Mouse (Mus musculus) MN1 (cell line): Measurements from ENCODE around the gene Col15a1.

Experiments
- DNase-seq: peaks from one replicate; pipeline ENCODE4 v3.0.0-alpha.2; 2016; ENCODE audit warnings: low spot score

Gene Col15a1

DNA sequence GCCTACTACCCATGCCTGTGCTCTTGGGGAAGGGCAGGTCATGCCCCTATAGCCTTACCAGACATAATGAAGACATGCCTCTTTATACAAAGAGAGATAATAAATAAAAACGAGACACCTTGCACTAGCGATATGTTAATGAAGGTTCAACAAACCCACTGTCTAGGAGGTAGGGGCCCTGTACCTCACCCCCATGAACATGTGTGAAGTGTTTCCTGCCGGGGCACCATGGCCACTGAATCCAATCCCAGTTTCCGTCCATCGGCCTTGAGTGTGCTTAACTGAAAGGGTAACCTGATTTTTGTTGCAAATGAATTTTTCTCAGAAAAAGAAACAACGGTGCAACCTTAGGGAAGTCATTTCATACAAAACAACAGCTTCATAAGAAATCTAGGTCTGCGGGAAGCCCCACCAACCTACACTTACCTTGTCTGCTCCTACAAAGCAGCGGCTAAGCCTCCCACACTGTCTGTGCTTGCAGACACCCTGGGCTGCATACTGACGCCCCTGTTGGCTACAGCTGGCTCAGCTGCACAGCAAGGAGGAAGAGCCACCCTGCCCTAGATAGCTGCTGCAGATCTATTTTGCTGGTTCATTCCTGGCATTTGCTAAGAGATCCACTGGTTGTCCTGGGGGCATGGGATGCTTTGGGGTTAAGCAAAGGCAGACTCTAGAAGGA is 64.6 kb downstream of the Col15a1 start:
- DNase-seq: no peak

DNA sequence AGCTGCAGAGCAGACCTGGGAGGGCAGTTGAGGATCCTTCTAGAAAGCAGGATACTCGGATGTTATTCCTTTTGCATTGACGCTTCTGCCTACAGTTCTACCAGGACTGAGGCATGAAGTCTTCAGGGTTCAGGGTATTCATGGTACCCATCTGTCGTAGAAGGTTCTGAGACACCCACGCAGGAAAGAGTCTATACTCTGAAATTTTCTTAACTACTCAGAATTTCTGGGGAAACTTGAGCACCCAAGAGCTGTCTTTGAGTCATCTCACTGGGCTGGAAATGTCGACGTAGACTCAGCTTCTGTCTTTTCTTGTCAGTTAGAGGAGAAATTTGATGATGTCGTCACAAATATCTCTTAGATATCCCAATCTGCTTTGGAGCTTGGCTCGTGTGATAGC is 65.8 kb downstream of the Col15a1 start:
- DNase-seq: no peak

DNA sequence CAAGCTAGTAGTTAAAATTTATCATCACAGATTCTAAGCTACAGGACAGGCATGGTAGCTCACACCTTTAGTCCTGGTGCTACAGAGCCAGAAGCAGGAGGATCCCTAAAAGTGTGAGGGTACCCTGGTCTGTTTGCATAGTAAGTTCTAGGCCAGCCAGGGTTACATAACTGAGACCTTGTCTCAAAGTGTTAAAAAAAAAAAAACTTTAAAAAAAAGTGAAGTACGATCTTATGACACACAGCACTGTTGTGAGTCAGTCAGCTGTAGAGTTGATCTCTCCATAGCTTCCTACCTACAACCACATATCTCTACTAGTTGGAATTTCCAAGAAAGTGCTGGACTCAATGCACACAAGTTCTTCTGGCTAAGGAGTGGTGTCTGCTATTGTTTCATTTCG is 67.0 kb downstream of the Col15a1 start:
- no peak for DNase-seq

GRCm38 (mm10) chr4:47278397-47278796 is 70.4 kb downstream of the Col15a1 start:
- DNase-seq: no peak

DNA sequence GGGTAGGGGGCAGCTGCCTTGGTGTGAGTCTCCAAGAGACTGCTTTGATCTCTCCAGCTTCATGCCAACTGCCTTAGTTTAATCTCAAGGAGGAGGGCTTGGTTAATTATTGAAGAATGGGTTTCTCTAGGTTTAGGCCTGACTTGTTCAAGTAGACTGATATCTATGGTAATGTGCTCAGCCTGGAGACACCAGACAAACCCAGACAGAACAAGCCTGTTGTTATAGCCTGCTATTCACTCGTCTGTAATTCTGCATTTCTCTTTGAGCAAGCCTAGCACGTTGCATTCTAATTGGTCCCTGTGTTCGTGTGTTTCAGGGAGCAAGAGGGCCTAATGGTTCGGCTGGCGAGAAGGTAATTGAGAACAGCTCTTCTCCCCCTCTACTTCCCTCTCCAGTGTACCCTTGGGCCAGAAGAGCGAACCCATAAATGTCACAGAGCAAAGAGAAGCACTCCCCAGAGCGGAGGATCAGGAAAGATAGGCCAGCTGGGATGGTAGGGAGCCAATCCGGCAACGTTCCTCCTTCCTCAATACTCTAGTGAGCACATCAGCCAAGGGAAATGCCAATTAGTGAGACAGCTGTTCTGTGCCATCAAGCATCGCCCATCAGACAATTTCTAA is 71.2 kb downstream of the Col15a1 start:
- no peak for DNase-seq

GRCm38 (mm10) chr4:47280126-47280525 is 72.2 kb downstream of the Col15a1 start:
- no peak for DNase-seq

DNA sequence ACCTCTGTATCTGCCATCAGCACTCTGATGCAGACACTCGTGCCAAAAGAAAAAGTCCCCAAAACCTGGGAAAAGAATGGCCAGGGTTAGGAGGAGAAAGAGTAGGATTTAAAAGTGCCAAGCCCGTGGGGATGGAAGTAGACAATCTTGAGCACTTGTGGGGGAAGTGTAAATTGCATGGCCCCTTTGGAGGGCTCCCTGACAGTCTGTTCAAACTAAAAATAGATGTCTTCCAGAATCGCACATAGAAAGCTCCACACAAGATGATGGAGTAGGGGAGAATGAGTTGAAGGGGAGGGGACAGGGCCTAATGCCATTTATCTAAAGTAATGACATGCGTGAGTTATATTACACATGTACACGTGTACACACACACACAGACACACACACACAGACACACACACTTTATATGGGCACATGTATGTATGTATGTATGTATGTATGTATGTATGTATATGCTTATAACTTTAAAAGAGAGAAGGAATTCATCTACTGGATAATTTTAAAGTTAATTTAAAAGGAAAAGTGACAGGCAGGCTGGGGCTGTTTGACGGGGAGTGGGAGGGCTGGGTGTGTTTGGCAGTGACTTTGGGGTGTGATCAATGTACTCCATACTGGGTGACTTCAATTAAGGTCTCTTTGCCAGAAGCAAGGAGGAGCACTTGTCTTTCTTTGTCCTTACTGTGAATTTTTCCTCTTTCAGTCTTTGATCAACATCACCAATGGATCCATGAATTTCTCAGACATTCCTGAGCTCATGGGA is 74.1 kb downstream of the Col15a1 start:
- no peak for DNase-seq

GRCm38 (mm10) chr4:47284311-47284710 is 76.3 kb downstream of the Col15a1 start:
- DNase-seq: no peak

- no peak for DNase-seq
Observed at GRCm38 (mm10) chr4:47284874-47285273, 76.9 kb downstream of the Col15a1 start.

- no peak for DNase-seq
Observed at GRCm38 (mm10) chr4:47286599-47287147, 78.7 kb downstream of the Col15a1 start.

DNA sequence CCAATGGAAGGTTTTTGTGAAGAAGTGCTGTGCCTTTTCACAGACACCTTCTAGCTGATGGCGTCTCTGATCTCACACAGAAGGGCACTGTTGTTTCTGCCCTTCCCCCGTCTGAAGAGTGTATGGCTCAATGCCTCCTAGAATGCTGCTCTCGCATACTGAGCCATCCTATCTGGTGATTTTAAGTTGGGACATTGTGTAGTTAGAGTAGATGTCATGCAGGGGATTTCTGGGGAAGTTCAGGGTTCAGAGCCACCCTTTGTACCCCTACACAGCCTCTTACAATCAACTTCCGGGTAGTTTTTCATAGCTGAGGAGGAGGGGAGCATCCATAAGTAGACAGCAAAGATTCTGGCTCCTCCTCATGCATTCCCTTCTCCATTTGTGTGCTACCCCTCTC is 79.5 kb downstream of the Col15a1 start:
- no peak for DNase-seq

- no peak for DNase-seq
Observed at GRCm38 (mm10) chr4:47288306-47288705, 80.3 kb downstream of the Col15a1 start.

- DNase-seq: no peak
Observed at GRCm38 (mm10) chr4:47289526-47289925, 81.6 kb downstream of the Col15a1 start.

DNA sequence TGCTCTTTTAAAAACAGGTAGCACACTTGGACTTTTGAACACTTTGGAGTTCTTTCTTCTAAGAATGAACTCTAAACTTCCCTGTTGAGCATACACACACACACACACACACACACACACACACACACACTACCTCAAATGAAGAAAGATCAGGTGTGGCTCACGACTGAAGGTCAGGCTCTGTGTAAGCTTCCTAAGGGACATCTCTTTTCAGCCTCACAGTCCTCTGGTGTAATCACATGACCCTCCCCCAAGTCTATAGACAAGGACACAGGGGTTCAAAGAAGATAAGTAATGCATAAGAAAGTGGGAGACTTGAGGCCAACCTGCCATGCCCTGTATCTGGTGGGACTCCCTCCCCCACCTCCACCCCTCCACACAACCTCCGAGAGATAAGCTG is 82.5 kb downstream of the Col15a1 start:
- no peak for DNase-seq

- no peak for DNase-seq
Observed at GRCm38 (mm10) chr4:47291013-47291412, 83.1 kb downstream of the Col15a1 start.

GRCm38 (mm10) chr4:47292956-47293355 is 85.0 kb downstream of the Col15a1 start:
- no peak for DNase-seq

DNA sequence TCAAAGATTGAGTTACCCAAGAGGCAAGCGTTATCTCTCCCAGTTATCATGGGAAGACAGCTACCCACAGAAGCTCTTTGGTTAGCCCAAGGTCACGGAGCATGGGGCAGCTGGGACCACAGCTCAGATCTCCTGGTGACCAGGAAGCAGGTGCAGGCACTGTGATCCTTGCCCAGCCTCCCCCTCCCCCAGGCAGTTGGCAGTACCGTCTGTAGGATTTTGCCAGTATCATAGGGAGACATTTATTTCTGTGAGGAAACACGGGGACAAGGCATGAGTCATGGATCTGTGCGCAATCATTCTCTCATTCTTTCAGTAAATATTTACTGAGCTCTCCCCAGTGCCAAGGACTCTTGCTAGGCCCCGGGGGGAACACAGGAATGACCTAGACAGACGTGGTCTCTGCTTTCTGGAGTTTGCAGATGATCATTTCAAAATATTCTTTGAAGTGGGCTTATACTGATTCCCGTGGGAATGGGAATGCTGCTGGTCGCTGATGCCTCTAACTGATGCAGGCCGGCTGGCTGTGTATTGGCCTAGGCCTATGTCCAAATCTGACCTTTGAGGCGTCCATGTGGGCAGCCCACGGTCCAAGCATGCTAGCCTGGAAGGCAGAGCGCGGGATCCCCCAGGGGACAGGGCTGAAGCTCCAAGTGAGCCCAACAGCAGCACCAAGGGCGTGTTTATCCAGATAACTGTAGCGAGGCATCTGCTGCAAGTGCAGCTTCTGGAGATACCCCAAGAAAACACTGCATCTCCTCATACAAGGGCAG is 86.0 kb downstream of the Col15a1 start:
- peak; percentile 61 for DNase-seq

- no peak for DNase-seq
Observed at GRCm38 (mm10) chr4:47294544-47295070, 86.6 kb downstream of the Col15a1 start.

GRCm38 (mm10) chr4:47295547-47295946 is 87.6 kb downstream of the Col15a1 start:
- DNase-seq: no peak

DNA sequence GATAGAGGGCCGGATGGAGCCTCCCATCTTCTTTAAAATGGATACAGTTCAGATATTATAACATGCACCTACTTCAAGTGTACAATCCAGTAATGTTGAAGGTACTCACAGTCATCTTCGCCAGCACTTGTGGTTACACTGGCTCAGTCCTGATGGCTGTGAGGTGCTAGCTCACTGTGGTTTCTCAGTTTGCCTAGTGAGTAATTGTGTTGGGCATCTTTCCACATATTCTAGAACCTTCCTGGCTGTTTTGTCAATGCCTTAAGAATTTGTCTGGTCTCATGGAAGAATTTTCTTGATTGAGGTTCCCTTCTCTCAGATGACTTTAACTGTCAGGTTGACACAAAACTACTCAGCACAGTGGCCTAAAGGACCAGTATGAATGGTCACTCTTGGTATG is 92.7 kb downstream of the Col15a1 start:
- DNase-seq: no peak

DNA sequence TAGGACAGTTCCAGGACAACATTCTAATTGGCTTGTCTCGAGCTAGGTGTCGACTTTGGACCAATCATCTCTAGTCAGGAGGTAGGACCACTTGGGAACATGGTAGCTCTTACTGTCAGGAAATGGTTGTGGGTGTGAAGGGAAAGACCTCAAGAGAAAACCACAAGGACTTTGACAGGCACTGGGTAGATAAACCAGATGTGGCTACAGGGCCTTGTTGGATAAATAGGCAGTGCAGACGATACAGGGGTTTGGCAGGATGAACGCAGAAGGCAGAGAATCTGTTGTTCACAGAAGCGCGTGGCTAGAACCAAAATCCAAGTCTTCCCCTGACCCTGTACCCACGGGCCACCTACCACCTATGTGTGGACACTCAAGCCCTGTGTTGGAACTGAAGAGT is 94.6 kb downstream of the Col15a1 start:
- DNase-seq: no peak
